Comparison of ENCODE assay signal across 11 mouse cellular contexts in genomic region chr4:135067805-135068204, GRCm38 (mm10). TPM values are rescaled to one million over a fixed set of nuclear protein-coding genes. Genes with fewer than 3 reads are reported as not detected.
"Had no signal": no experiment of that assay in that cellular context is flagged by ENCODE, and none has a peak within 500 bp of the region (broad histone marks: within the 10 kb centered on the region; RNA-seq: fewer than 3 reads in every experiment).

No protein-coding gene starts in this region.

- ATAC-seq: midbrain, embryonic 16.5 days had no signal

- H3K27me3 ChIP-seq: liver, embryonic 13.5 days; lung, embryonic 15.5 days had no signal

- H3K36me3 ChIP-seq: liver, embryonic 13.5 days; liver, embryonic 15.5 days; lung, embryonic 15.5 days; midbrain, embryonic 10.5 days; midbrain, embryonic 12.5 days; neural tube, embryonic 12.5 days had no signal

- H3K27ac ChIP-seq: lung, embryonic 15.5 days; midbrain, embryonic 10.5 days; midbrain, embryonic 12.5 days; neural tube, embryonic 12.5 days had no signal

- H3K9me3 ChIP-seq: liver, embryonic 13.5 days; liver, embryonic 15.5 days; lung, embryonic 15.5 days; midbrain, embryonic 10.5 days; midbrain, embryonic 12.5 days; neural tube, embryonic 12.5 days had no signal

- H3K4me1 ChIP-seq: midbrain, embryonic 12.5 days; neural tube, embryonic 12.5 days had no signal

- H3K4me2 ChIP-seq: neural tube, embryonic 12.5 days had no signal

- H3K9ac ChIP-seq: liver, embryonic 13.5 days; liver, embryonic 15.5 days; liver, postnatal 0 days; lung, embryonic 15.5 days; midbrain, embryonic 12.5 days; neural tube, embryonic 12.5 days had no signal

- H3K4me3 ChIP-seq: midbrain, embryonic 12.5 days; myocyte; neural tube, embryonic 12.5 days had no signal

RNA-seq across cellular contexts. Expression of gene Runx3, which starts 52.6 kb away (rescaled TPM):
- polyA plus RNA-seq: midbrain, embryonic 12.5 days; midbrain, embryonic 14.5 days; midbrain, embryonic 16.5 days; neural tube, embryonic 14.5 days had no signal
